Mouse (Mus musculus): ENCODE results near the gene Taok3. TPM values are rescaled to one million over a fixed set of nuclear protein-coding genes. Genes with fewer than 3 reads are reported as not detected.

The Taok3 gene
- total and polyA plus RNA-seq, 2 experiments from 2014 or later = 1.1 to 5.8 TPM

- Histone ChIP-seq H3K9ac (replicated peaks; ENCODE audit: low read depth, low read length) (no peak overlapping the region), H3K9me3 (replicated peaks; ENCODE audit: control insufficient read depth, low read length) (no peaks in the 10 kb centered on the region), H3K4me1 (ENCODE audit: control insufficient read depth, insufficient read depth) (peaks cover 14% of the 10 kb centered on the region; the same call in 1 of the 2 replicates), H3K27me3 (ENCODE audit: control insufficient read depth, insufficient read depth, low read length) (no peaks in the 10 kb centered on the region), H3K36me3 (replicated peaks; ENCODE audit: control insufficient read depth, insufficient read depth, low read length) (peaks cover 6% of the 10 kb centered on the region), H3K27ac (ENCODE audit: low read depth) (no peak overlapping the region), H3K4me2 (ENCODE audit: low read depth, low read length) (no peak overlapping the region), H3K4me3 (ENCODE audit: low read depth, low read length) (no peak overlapping the region)
- 49% methylated on average over 7 of the region's 7 CpGs for WGBS
- DNase-seq (ENCODE audit: low spot score) (no peak), ATAC-seq (ENCODE audit: insufficient read depth, low read depth) (no peak)
- TF ChIP-seq CTCF (IDR thresholded peaks at IDR 0.05; ENCODE audit: low read depth) = no peak
- TF ChIP-seq EP300 (IDR thresholded peaks at IDR 0.05; ENCODE audit: low read depth) = no peak
These were observed 2.2 kb upstream of the Taok3 start for GRCm38 (mm10) chr5:117117716-117118115.

DNA sequence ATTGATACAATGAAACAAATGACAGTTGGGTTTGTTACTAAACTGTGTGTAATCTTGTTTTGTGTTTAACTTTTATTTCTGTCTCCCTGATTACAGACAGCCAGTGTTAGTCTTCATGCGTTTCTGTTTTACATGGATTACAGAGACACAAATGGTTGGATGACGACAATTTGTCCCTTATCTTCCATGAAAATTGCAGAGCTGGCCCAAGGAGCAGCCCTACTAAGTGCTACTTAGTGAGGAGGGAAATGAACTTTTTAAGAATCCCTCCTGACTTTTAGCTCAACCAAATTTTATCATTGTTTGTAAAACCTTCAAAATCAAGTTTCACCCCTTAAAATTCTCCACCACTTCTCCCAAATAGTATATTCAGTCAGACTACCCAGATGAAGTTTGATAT is 1.7 kb upstream of the Taok3 start:
- H3K27ac ChIP-seq (ENCODE audit: low read depth) = no peak overlapping the region
- no peak overlapping the region for H3K4me2 ChIP-seq (ENCODE audit: low read depth, low read length)
- no peak overlapping the region for H3K9ac ChIP-seq (replicated peaks; ENCODE audit: low read depth, low read length)
- peaks cover 14% of the 10 kb centered on the region; the same call in 1 of the 2 replicates for H3K4me1 ChIP-seq (ENCODE audit: control insufficient read depth, insufficient read depth)
- H3K36me3 ChIP-seq (replicated peaks; ENCODE audit: control insufficient read depth, insufficient read depth, low read length) = peaks cover 2% of the 10 kb centered on the region; the same call in 1 of the 2 replicates
- H3K9me3 ChIP-seq (replicated peaks; ENCODE audit: control insufficient read depth, low read length) = no peaks in the 10 kb centered on the region
- DNase-seq (ENCODE audit: low spot score) = no peak
- no peak overlapping the region for H3K4me3 ChIP-seq (ENCODE audit: low read depth, low read length)
- 68% methylated on average over 2 of the region's 2 CpGs for WGBS
- no peaks in the 10 kb centered on the region for H3K27me3 ChIP-seq (ENCODE audit: control insufficient read depth, insufficient read depth, low read length)
- ATAC-seq (ENCODE audit: insufficient read depth, low read depth) = no peak
- TF ChIP-seq EP300 (IDR thresholded peaks at IDR 0.05; ENCODE audit: low read depth) (no peak), CTCF (IDR thresholded peaks at IDR 0.05; ENCODE audit: low read depth) (no peak)

- Histone ChIP-seq H3K4me2 (ENCODE audit: low read depth, low read length) (0 out of 2 replicates have a peak overlapping the region, but pooled peaks have one; percentile 66), H3K9ac (replicated peaks; ENCODE audit: low read depth, low read length) (no peak overlapping the region), H3K9me3 (replicated peaks; ENCODE audit: control insufficient read depth, low read length) (no peaks in the 10 kb centered on the region), H3K4me1 (ENCODE audit: control insufficient read depth, insufficient read depth) (peaks cover 14% of the 10 kb centered on the region; the same call in 1 of the 2 replicates), H3K27me3 (ENCODE audit: control insufficient read depth, insufficient read depth, low read length) (no peaks in the 10 kb centered on the region), H3K4me3 (ENCODE audit: low read depth, low read length) (peak overlapping the region; percentile 84; the same call in 1 of the 2 replicates), H3K27ac (ENCODE audit: low read depth) (no peak overlapping the region), H3K36me3 (replicated peaks; ENCODE audit: control insufficient read depth, insufficient read depth, low read length) (no peaks in the 10 kb centered on the region)
- ATAC-seq (ENCODE audit: insufficient read depth, low read depth) (no peak), DNase-seq (ENCODE audit: low spot score) (no peak)
- 72% methylated on average over 8 of the region's 8 CpGs for WGBS
- no peak for TF ChIP-seq CTCF (IDR thresholded peaks at IDR 0.05; ENCODE audit: low read depth)
- no peak for TF ChIP-seq EP300 (IDR thresholded peaks at IDR 0.05; ENCODE audit: low read depth)
These were observed 1.1 kb upstream of the Taok3 start for GRCm38 (mm10) chr5:117118850-117119249.

DNA sequence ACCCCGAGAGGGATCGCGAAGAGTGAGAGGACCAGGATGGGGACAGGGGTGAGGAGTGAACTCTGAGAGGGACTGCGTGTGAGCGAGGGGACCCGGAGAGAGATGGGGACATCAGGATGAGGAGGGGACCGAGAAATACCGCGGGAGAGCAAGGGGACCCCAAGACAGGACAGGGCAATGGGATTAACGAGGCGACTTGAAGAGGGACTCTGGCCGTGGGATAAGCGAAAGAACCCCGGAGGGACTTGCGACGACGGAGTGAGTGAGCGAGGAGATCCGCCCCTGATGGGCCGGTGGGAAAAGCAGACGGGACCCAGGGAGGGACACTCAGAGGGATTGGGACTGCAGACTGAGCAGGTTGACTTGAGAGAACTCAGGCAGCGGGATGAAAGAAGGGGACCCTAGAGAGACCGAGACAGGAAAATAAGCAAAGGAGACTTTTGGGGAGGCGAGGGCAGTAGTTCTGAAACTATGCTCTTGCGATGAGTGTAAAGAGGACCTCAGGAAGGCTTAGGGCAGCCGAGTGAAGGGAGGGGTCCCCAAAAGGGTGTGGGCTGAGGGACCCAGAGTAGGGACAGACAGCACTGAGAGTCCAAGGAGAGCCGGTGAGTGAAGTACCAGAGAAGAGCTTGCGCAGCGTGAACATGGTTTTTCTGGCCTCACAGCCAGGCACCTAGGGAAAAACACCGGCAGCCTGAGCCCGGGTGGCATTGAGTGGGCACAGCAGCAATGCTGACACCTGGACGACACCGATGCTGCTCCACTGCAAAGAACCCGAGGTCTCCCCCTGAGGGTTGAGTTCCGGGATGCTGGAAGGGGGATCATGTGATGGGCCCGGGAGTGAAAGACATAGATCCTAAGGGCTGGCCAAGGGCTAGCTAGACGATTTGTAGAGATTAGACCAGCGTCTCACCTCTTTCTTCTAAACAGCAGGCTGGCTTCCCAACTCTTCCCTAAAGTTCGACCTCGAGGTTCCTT is 849 bp downstream of the Taok3 start:
- WGBS = 1% methylated on average over 37 of the region's 40 CpGs
- TF ChIP-seq CTCF (IDR thresholded peaks at IDR 0.05; ENCODE audit: low read depth) = no peak
- TF ChIP-seq EP300 (IDR thresholded peaks at IDR 0.05; ENCODE audit: low read depth) = no peak
- H3K9me3 ChIP-seq (replicated peaks; ENCODE audit: control insufficient read depth, low read length) = no peaks in the 10 kb centered on the region
- ATAC-seq (ENCODE audit: insufficient read depth, low read depth) (no peak), DNase-seq (ENCODE audit: low spot score) (no peak)
- H3K9ac ChIP-seq (replicated peaks; ENCODE audit: low read depth, low read length) = peak overlapping the region; percentile 63
- H3K4me1 ChIP-seq (ENCODE audit: control insufficient read depth, insufficient read depth) = peaks cover 14% of the 10 kb centered on the region; the same call in 1 of the 2 replicates
- peak overlapping the region; percentile 23; the same call in 1 of the 2 replicates for H3K27ac ChIP-seq (ENCODE audit: low read depth)
- no peaks in the 10 kb centered on the region for H3K36me3 ChIP-seq (replicated peaks; ENCODE audit: control insufficient read depth, insufficient read depth, low read length)
- H3K4me3 ChIP-seq (ENCODE audit: low read depth, low read length) = peak overlapping the region; percentile 84
- peak overlapping the region; percentile 97 for H3K4me2 ChIP-seq (ENCODE audit: low read depth, low read length)
- no peaks in the 10 kb centered on the region for H3K27me3 ChIP-seq (ENCODE audit: control insufficient read depth, insufficient read depth, low read length)

- peak overlapping the region; percentile 97 for H3K4me2 ChIP-seq (ENCODE audit: low read depth, low read length)
- H3K9me3 ChIP-seq (replicated peaks; ENCODE audit: control insufficient read depth, low read length) = no peaks in the 10 kb centered on the region
- no peaks in the 10 kb centered on the region for H3K27me3 ChIP-seq (ENCODE audit: control insufficient read depth, insufficient read depth, low read length)
- peaks cover 14% of the 10 kb centered on the region; the same call in 1 of the 2 replicates for H3K4me1 ChIP-seq (ENCODE audit: control insufficient read depth, insufficient read depth)
- no peak overlapping the region for H3K4me3 ChIP-seq (ENCODE audit: low read depth, low read length)
- no peak overlapping the region for H3K27ac ChIP-seq (ENCODE audit: low read depth)
- DNase-seq (ENCODE audit: low spot score) = no peak
- TF ChIP-seq EP300 (IDR thresholded peaks at IDR 0.05; ENCODE audit: low read depth) (no peak), CTCF (IDR thresholded peaks at IDR 0.05; ENCODE audit: low read depth) (no peak)
- ATAC-seq (ENCODE audit: insufficient read depth, low read depth) = no peak
- H3K36me3 ChIP-seq (replicated peaks; ENCODE audit: control insufficient read depth, insufficient read depth, low read length) = no peaks in the 10 kb centered on the region
- WGBS = 5% methylated on average over 2 of the region's 2 CpGs
- no peak overlapping the region for H3K9ac ChIP-seq (replicated peaks; ENCODE audit: low read depth, low read length)
These were observed 1.7 kb downstream of the Taok3 start for GRCm38 (mm10) chr5:117121657-117122056.
